In genomic region chr11:56008277-56008676, GRCm38 (mm10) we compare ENCODE assay signal across 38 mouse cellular contexts. TPM values are rescaled to one million over a fixed set of nuclear protein-coding genes. Genes with fewer than 3 reads are reported as not detected.
"Had no signal": no experiment of that assay in that cellular context is flagged by ENCODE, and none has a peak within 500 bp of the region (broad histone marks: within the 10 kb centered on the region; RNA-seq: fewer than 3 reads in every experiment).

No protein-coding gene starts in this region.

- ATAC-seq: hindbrain, postnatal 0 days; intestine, embryonic 15.5 days; liver, embryonic 12.5 days had no signal

- H3K9me3 ChIP-seq: heart, embryonic 10.5 days; heart, embryonic 13.5 days; heart, embryonic 15.5 days; hindbrain, embryonic 13.5 days; hindbrain, embryonic 15.5 days; intestine, embryonic 15.5 days; limb, embryonic 13.5 days; limb, embryonic 15.5 days; liver, embryonic 12.5 days had no signal

- DNase-seq: gastrocnemius, postnatal 14 days; gastrocnemius, postnatal 36 days; heart, adult 18-20 months; heart, postnatal 14 days; heart, postnatal 36 days; kidney, adult 11 months; kidney, adult 8-10 months; kidney, postnatal 10 days; kidney, postnatal 25 days; kidney, postnatal 4 days; layer of hippocampus, adult 9-11 months; layer of hippocampus, postnatal 36 days; lung, adult 18-20 months had no signal

- H3K4me2 ChIP-seq: heart, embryonic 13.5 days; heart, embryonic 15.5 days; hindbrain, embryonic 13.5 days; hindbrain, embryonic 15.5 days; intestine, embryonic 15.5 days; limb, embryonic 13.5 days; limb, embryonic 15.5 days; liver, embryonic 12.5 days had no signal

- H3K4me1 ChIP-seq: heart, embryonic 10.5 days; heart, embryonic 13.5 days; heart, embryonic 15.5 days; hindbrain, embryonic 13.5 days; hindbrain, embryonic 15.5 days; intestine, embryonic 15.5 days; limb, embryonic 13.5 days; limb, embryonic 15.5 days; liver, embryonic 12.5 days had no signal

- H3K4me3 ChIP-seq: heart, embryonic 10.5 days; heart, embryonic 13.5 days; heart, embryonic 15.5 days; hindbrain, embryonic 13.5 days; hindbrain, embryonic 15.5 days; intestine, embryonic 15.5 days; limb, embryonic 13.5 days; limb, embryonic 15.5 days; liver, embryonic 12.5 days had no signal

- H3K9ac ChIP-seq: heart, embryonic 13.5 days; heart, embryonic 15.5 days; hindbrain, embryonic 13.5 days; hindbrain, embryonic 15.5 days; intestine, embryonic 15.5 days; limb, embryonic 13.5 days; limb, embryonic 15.5 days; liver, embryonic 12.5 days; liver, embryonic 14.5 days had no signal

- H3K27ac ChIP-seq: heart, embryonic 10.5 days; heart, embryonic 13.5 days; heart, embryonic 15.5 days; hindbrain, embryonic 13.5 days; hindbrain, embryonic 15.5 days; hindbrain, postnatal 0 days; intestine, embryonic 15.5 days; limb, embryonic 13.5 days; limb, embryonic 15.5 days; liver, embryonic 12.5 days; liver, embryonic 14.5 days had no signal

- H3K36me3 ChIP-seq: heart, embryonic 10.5 days; heart, embryonic 13.5 days; heart, embryonic 15.5 days; hindbrain, embryonic 13.5 days; hindbrain, embryonic 15.5 days; intestine, embryonic 15.5 days; limb, embryonic 13.5 days; limb, embryonic 15.5 days; liver, embryonic 12.5 days had no signal

- H3K27me3 ChIP-seq: heart, embryonic 15.5 days; hindbrain, embryonic 13.5 days; hindbrain, embryonic 15.5 days; intestine, embryonic 15.5 days; limb, embryonic 13.5 days; limb, embryonic 15.5 days; liver, embryonic 12.5 days had no signal

RNA-seq across cellular contexts. Expression of gene Nmur2, which starts 32.5 kb away (rescaled TPM):
- total RNA-seq: gastrocnemius, adult 18-20 months; gastrocnemius, adult 8-10 months; gastrocnemius, postnatal 14 days; gastrocnemius, postnatal 36 days; heart, adult 18-20 months; heart, adult 8-10 months; heart, postnatal 14 days; heart, postnatal 36 days; hematopoietic stem cell, adult 5-6 weeks; layer of hippocampus, adult 18-20 months; layer of hippocampus, adult 8-10 months; layer of hippocampus, postnatal 36 days; left cerebral cortex, postnatal 10 days; left cerebral cortex, postnatal 25 days; liver, adult 2 months had no signal
- polyA plus RNA-seq: heart, embryonic 13.5 days; heart, embryonic 15.5 days; heart, postnatal 0 days; kidney, embryonic 14.5 days; kidney, embryonic 16.5 days; limb, embryonic 11.5 days; limb, embryonic 15.5 days; liver, adult 2 months; liver, embryonic 14.5 days; liver, embryonic 16.5 days had no signal
